Mouse (Mus musculus): ENCODE measurements at regions not wholly inside any gene's neighbourhood (a gene's known extent, or its start where the extent isn't known, plus 50 kb on each side); places are given as distances from the start of the nearest gene placed in this dataset.

DNA sequence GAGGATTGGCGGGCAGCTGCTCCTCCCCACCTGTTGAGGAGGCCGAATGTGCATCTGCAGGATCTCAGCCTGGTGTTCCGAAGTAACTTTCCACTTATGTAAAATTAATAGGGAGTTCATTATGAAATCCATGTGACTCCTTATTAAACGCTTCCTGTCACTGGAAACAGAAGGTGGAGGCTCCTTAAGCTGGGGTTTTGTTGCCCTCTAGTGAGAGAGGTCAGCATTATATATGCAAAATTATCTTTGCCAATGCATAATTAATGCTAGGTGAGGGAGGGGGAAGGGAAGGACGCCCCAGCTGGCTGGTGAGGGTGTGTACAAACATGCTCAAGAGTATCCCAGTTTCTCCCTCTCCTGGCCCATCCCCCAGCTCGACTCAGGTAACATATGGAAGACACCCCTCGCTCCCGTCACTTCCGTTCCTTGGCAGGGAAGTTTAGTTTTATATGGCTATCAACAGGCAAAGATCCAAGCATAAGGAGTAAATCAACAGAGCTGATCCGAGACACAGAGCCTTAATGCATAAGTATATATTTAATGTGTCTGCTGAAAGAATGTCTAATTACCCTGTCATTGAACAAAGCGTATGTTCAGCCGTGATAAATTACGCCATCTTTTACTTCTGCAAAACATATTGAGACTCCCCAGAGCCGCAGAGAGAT lies 71.2 kb upstream of the Cdh4 start:
- 57% methylated on average over 14 of the region's 14 CpGs for WGBS
- Histone ChIP-seq H3K9ac (no peak overlapping the region), H3K27me3 (replicated peaks) (no peaks in the 10 kb centered on the region), H3K9me3 (no peaks in the 10 kb centered on the region), H3K4me3 (replicated peaks) (no peak overlapping the region), H3K36me3 (no peaks in the 10 kb centered on the region), H3K27ac (no peak overlapping the region), H3K4me1 (replicated peaks) (no peaks in the 10 kb centered on the region), H3K4me2 (replicated peaks) (no peak overlapping the region)
- ATAC-seq: no peak

- WGBS: 49% methylated on average over 7 of the region's 7 CpGs
- Histone ChIP-seq H3K4me2 (replicated peaks) (no peak overlapping the region), H3K27me3 (replicated peaks) (no peaks in the 10 kb centered on the region), H3K27ac (no peak overlapping the region), H3K36me3 (no peaks in the 10 kb centered on the region), H3K4me1 (replicated peaks) (no peaks in the 10 kb centered on the region), H3K9ac (no peak overlapping the region), H3K9me3 (no peaks in the 10 kb centered on the region), H3K4me3 (replicated peaks) (no peak overlapping the region)
- no peak for ATAC-seq
Observed at GRCm38 (mm10) chr2:179371553-179371952, 70.7 kb upstream of the Cdh4 start.

- Histone ChIP-seq H3K4me3 (replicated peaks) (no peak overlapping the region), H3K27ac (no peak overlapping the region), H3K9ac (no peak overlapping the region), H3K36me3 (no peaks in the 10 kb centered on the region), H3K4me1 (replicated peaks) (peaks cover 5% of the 10 kb centered on the region; the same call in 1 of the 2 replicates), H3K27me3 (replicated peaks) (no peaks in the 10 kb centered on the region), H3K9me3 (no peaks in the 10 kb centered on the region), H3K4me2 (replicated peaks) (no peak overlapping the region)
- 64% methylated on average over 11 of the region's 11 CpGs for WGBS
- ATAC-seq: no peak
Observed at GRCm38 (mm10) chr2:179379691-179380443, 62.4 kb upstream of the Cdh4 start.

- H3K9ac ChIP-seq: no peak overlapping the region
- H3K9me3 ChIP-seq: no peaks in the 10 kb centered on the region
- H3K4me1 ChIP-seq (replicated peaks): peaks cover 5% of the 10 kb centered on the region; the same call in 1 of the 2 replicates
- no peak overlapping the region for H3K4me2 ChIP-seq (replicated peaks)
- 29% methylated on average over 4 of the region's 4 CpGs for WGBS
- H3K36me3 ChIP-seq: no peaks in the 10 kb centered on the region
- no peak overlapping the region for H3K4me3 ChIP-seq (replicated peaks)
- no peak for ATAC-seq
- no peak overlapping the region for H3K27ac ChIP-seq
- H3K27me3 ChIP-seq (replicated peaks): no peaks in the 10 kb centered on the region
Observed at GRCm38 (mm10) chr2:179380444-179380705, 61.9 kb upstream of the Cdh4 start.

DNA sequence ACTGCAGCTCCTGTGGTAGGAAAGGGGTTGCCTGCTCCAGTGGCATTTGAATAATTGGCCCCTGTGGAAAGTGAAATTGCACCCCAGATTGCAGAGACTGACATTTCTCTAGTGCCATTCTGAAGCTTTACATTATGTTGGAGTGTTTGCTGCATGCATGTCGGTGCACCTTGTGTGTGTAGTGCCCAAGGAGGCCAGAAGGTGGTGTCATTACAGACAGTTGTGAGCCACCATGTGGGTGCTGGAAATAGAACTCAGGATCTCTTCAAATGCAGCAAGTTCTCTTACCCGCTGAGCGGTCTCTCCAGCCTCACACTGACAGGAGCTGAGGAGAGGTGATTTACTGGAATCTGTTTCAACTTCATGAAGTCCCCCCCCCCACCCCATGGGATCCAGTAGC lies 60.3 kb upstream of the Cdh4 start:
- 92% methylated on average over 3 of the region's 3 CpGs for WGBS
- Histone ChIP-seq H3K27ac (no peak overlapping the region), H3K9ac (no peak overlapping the region), H3K9me3 (no peaks in the 10 kb centered on the region), H3K27me3 (replicated peaks) (no peaks in the 10 kb centered on the region), H3K36me3 (no peaks in the 10 kb centered on the region), H3K4me2 (replicated peaks) (no peak overlapping the region), H3K4me1 (replicated peaks) (peaks cover 5% of the 10 kb centered on the region; the same call in 1 of the 2 replicates), H3K4me3 (replicated peaks) (no peak overlapping the region)
- ATAC-seq: no peak

- Histone ChIP-seq H3K9me3 (no peaks in the 10 kb centered on the region), H3K27me3 (replicated peaks) (no peaks in the 10 kb centered on the region), H3K4me2 (replicated peaks) (no peak overlapping the region), H3K4me3 (replicated peaks) (no peak overlapping the region), H3K36me3 (no peaks in the 10 kb centered on the region), H3K27ac (no peak overlapping the region), H3K4me1 (replicated peaks) (peaks cover 5% of the 10 kb centered on the region; the same call in 1 of the 2 replicates), H3K9ac (no peak overlapping the region)
- WGBS: 76% methylated on average over 9 of the region's 9 CpGs
- ATAC-seq: no peak
Observed at GRCm38 (mm10) chr2:179382594-179382993, 59.6 kb upstream of the Cdh4 start.

DNA sequence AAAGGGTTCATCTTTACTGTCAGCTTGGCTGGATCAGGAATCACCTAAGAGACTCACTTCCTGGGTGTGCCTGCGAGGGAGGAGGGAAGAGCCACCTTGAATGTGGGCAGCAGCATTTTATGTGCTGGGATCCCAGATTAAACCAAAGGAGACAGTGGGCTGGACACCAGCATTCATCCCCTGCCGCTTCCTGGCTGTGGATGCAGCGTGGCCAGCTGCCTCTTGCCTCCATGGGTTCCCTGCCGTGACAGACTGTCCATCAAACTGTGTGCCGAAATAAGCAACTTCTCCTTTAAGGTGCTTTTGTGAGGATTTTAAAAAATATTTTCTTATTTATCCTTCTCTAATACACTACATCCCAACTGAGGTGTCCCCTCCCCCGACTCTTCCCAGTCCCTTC lies 55.4 kb upstream of the Cdh4 start:
- H3K9me3 ChIP-seq: no peaks in the 10 kb centered on the region
- 78% methylated on average over 6 of the region's 6 CpGs for WGBS
- H3K27me3 ChIP-seq (replicated peaks): no peaks in the 10 kb centered on the region
- no peaks in the 10 kb centered on the region for H3K36me3 ChIP-seq
- no peak overlapping the region for H3K9ac ChIP-seq
- H3K4me1 ChIP-seq (replicated peaks): peaks cover 5% of the 10 kb centered on the region; the same call in 1 of the 2 replicates
- no peak overlapping the region for H3K4me3 ChIP-seq (replicated peaks)
- no peak for ATAC-seq
- H3K27ac ChIP-seq: no peak overlapping the region
- H3K4me2 ChIP-seq (replicated peaks): no peak overlapping the region

- Histone ChIP-seq H3K4me3 (replicated peaks) (no peak overlapping the region), H3K4me1 (replicated peaks) (peaks cover 5% of the 10 kb centered on the region; the same call in 1 of the 2 replicates), H3K9ac (no peak overlapping the region), H3K36me3 (no peaks in the 10 kb centered on the region), H3K27ac (0 out of 2 replicates have a peak overlapping the region, but pooled peaks have one; percentile 40), H3K27me3 (replicated peaks) (no peaks in the 10 kb centered on the region), H3K9me3 (no peaks in the 10 kb centered on the region), H3K4me2 (replicated peaks) (no peak overlapping the region)
- 42% methylated on average over 4 of the region's 4 CpGs for WGBS
- ATAC-seq: peak; percentile 67
Observed at GRCm38 (mm10) chr2:179390486-179390885, 51.7 kb upstream of the Cdh4 start.

DNA sequence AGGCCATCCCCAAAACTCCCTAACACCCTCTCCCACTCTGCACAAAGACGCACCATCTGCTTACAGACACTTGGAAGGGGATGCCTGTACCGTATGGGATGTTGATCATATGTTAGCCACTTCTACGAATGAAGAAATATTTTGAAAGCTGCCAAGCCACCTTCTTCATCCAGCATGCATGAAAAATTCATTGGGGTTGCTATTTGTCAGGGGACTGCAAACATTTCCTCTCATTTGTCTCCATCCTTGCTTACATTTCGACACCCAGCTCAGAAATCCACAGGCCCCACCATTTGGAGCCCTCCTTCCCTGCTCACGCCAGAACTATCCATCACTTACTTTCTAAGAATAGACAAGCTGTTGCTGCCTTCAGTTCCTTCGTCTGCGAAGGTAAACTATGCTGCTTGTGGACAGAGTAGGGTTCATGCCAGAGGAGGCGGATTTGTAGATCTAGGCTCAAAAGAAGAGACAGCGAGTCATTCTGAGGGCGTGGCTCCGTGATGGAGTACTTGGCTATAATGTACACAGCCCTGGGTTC lies 51.2 kb upstream of the Cdh4 start:
- Histone ChIP-seq H3K9me3 (no peaks in the 10 kb centered on the region), H3K27ac (0 out of 2 replicates have a peak overlapping the region, but pooled peaks have one; percentile 40), H3K4me2 (replicated peaks) (no peak overlapping the region; the same call in 1 of the 2 replicates), H3K9ac (no peak overlapping the region), H3K36me3 (no peaks in the 10 kb centered on the region), H3K27me3 (replicated peaks) (no peaks in the 10 kb centered on the region), H3K4me3 (replicated peaks) (no peak overlapping the region), H3K4me1 (replicated peaks) (peaks cover 5% of the 10 kb centered on the region; the same call in 1 of the 2 replicates)
- WGBS: 30% methylated on average over 11 of the region's 11 CpGs
- peak; percentile 66 for ATAC-seq
